Mouse (Mus musculus) kidney, postnatal 14 days (tissue): Measurements from ENCODE around the gene Helz2.

Source experiments
- DNase-seq: peaks from one replicate; pipeline ENCODE4 v3.0.0; 2022; ENCODE audit warnings: mixed read lengths

The Helz2 gene

DNA sequence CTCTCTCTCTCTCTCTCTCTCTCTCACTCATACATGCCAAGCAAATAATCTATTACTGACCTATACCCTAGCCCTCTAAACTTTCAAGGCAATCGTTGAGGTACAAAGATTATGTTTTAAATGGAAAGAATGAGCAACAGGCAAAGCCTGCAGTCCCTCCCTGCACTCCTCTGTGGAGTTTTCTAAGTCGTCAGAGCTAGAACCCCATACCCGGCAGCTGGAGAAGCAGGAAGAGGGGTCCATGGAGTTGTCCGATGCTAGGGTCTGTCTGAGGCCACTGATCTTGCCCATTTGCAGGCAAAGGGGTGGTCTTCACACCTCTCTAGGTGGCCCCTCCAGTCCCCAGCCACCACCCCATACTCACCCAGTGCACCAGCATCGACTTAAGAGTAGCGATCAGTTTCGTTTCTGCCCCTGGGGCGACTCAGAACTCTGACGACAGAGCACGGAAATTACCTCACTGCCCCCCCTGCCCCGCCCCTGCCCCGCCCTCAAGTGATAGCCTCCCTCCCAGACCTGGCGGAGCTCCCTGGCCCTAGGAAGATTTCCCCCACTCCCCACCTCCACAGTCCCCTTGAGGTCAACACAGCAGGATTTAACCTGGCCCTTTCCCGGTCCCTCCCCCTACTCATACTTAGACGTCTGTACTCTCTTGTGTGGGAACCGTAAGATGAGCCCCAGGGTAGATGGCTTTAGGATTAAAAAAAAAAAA lies at the start of gene Helz2:
Gene Helz2, minus strand, starts transcription at position 426 of the 712 bp plus-strand sequence.
- peak; percentile 71 for DNase-seq

GRCm38 (mm10) chr2:181290937-181291336 lies 49.1 kb upstream of the Helz2 start:
- DNase-seq, result no peak

DNA sequence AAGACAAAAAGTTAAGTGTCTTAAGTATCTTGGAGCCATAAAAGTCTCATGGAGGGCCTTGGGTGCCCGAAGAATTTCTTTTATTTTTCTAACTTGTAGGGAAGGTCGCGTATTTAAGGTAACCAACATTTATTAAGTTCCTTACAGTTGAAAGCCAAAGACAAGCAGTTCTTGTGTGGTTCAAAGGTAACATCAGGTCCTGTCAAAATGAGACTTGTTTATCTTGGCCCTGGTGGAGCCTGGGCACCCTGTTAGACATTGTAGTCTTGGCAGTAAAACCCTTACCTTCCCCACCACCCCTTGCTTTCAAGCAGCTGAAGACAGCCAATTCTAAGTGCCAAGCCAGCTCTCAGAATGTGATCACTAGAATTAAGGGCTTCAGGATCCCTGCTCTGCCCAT lies 46.9 kb upstream of the Helz2 start:
- DNase-seq, result peak; percentile 31

DNA sequence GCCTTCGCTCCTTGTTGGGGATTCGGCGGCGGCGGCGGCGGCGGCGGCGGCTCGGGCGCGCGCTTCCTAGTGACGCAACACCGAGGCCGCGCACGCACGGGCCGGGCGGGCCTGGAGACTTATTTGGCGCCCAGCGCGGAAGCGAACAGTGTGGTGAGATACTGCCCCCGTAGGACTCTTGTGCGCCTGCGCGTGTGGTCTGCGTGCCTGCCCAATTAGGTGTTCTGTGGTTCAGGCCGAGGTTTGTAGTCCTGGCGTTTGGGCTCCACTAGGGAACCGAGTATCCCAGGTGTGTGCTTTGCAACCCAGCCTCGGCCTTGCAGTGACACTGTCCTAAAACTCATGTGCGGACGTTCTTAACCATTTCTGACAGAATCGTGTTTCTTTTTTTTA lies 46.1 kb upstream of the Helz2 start, which contains the start of gene Gmeb2:
Gene Gmeb2, minus strand, starts transcription at position 78 of the 393 bp plus-strand sequence.
- DNase-seq, result peak; percentile 97

DNA sequence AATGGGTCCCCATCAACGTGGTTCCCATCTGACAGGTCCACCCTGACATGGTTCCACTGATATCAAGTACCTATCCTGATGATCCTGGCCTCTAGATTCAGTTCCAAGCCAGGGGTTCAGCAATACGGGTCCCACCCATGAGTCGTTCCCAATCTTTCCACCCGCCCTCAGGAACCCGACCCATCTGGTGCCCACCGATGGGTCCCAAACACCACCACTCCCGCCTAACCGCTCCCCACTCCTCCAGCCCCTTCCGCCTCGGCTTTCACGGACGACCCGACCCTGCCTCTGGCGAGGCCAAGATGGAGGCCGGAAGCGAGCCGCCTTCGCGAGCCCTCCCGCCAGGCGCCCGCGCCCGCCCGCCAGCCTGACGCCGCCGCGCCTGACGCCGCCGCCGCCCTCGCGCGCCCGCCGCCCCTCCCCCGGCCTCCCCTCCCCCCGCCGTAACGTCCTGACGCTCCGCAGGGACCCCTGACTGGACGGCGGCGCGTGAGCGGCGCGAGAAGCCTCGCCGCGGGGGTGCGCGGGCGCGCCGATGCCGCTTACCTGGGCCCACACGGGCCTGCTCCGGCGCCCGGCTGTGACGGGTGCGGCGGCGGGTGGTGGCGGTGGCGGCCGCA lies 45.6 kb upstream of the Helz2 start:
- DNase-seq, result peak; percentile 92

GRCm38 (mm10) chr2:181286629-181287337 lies 45.0 kb upstream of the Helz2 start:
- DNase-seq, result no peak

- no peak for DNase-seq
Observed at GRCm38 (mm10) chr2:181279968-181280367, 38.1 kb upstream of the Helz2 start.

DNA sequence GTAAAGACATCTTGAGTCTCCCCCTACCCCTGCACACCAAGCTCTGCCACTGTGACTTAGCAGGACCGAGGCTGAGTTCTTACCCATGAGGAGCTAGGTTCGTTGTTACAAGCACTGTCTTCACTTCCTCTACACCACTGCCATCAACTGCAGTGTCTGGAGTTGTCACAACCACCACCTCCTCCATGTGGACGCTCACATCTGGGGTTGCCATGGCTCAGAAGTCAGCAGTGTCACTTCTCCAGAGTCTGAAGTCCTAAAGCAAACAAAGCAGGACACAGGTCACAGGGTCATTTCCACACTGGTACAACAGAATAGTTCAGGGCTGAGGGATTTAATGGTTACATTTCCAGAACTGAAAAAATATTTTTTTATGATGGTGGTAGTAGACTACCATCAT lies 36.0 kb upstream of the Helz2 start:
- DNase-seq, result no peak

- DNase-seq, result peak; percentile 71
Observed at GRCm38 (mm10) chr2:181276766-181277165, 34.9 kb upstream of the Helz2 start.

DNA sequence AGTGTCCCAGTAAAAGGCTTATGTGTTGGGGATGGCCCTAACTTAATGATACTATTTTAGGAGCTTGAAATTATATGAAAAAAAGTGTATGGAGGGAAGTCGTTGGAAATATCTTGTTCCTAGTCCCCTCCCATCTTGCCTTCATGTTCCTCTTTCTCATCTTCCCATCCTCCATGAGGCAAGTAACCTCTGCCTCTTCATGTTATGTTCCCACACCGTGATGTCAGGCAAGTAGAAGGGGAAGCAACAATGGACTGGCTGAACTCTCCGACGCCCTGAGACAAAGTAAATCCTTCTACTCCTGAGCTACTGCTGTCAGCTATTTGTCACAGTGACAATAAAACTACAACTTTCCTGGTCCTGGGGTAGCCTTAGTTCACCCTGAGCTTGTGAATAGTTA lies 32.8 kb upstream of the Helz2 start:
- DNase-seq, result no peak

DNA sequence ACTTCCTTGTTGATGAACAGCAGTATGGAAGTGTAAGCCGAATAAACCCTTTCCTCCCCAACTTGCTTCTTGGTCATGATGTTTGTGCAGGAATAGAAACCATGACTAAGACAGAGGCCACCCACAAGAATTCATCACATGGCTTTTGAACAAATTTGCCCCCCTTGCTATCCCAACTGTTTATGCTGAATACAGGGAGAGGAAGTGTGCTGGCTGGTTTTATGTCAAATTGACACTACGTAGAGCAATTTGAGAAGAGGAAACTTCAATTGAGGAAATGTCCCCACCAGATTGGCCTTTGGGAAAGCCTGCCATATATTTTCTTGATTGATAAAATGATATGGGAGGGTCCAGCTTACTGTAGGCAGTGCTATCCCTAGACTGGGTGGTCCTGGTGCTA lies 32.0 kb upstream of the Helz2 start:
- no peak for DNase-seq

- peak; percentile 22 for DNase-seq
Observed at GRCm38 (mm10) chr2:181272092-181272491, 30.3 kb upstream of the Helz2 start.

- DNase-seq, result no peak
Observed at GRCm38 (mm10) chr2:181266839-181267238, 25.0 kb upstream of the Helz2 start.

DNA sequence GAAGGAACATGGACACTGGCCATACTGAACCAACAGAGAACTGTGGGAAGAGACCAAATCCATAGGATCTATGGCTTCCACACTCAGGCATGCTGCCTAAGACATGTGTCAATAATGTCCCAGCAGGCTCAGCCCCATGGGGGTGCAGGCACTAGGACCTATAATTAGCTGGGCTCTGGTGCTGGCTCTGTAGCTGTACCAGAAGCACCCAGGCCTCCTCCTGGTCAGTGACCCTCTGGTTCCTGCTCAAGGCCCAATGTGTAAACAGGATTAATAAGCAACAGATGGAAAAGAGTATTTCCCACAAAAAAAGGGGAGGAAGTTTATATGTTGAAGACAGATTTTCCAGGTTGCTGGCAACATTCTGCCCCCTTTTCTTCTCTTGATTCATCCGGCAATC lies 11.4 kb upstream of the Helz2 start:
- no peak for DNase-seq

DNA sequence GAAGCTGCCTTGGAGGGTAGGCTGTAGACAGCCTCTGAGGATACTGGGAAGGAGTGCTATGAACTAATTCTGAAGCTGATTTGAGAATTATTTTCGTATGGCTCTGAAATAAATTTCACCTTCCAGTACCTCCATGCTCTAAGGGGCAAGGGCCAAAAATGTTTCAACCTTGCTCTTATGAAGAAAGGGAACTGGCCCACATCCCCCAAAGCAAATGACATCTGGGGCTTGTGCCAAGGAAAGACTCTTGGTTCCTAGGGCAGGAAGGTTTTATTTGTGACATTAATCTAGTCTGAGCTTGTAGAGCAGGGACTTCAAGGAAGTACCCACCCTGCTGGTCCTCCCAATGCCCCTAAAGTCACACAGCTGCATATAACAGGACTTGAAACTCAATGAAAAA lies 10.0 kb upstream of the Helz2 start:
- no peak for DNase-seq

DNA sequence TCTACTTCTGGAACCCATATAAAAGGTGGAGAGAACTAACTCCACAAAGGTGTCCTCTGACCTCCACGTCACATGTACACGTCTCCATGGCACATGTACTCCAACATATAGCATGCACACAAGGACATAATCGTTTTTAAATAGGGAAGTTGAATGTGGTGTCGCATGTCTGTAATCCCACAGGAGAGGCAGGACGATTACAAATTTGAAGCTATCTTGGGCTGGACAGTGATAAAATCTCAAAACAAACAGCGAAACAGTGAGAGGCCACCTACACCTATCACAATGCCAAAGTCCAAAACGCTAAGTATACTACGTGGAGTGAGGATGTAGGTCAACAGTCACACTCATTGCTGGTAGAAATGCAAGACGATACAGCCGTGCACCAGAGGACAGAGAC lies 7.4 kb upstream of the Helz2 start:
- DNase-seq, result no peak

- DNase-seq, result no peak
Observed at GRCm38 (mm10) chr2:181245031-181245430, 3.2 kb upstream of the Helz2 start.

- DNase-seq, result peak; percentile 36
Observed at GRCm38 (mm10) chr2:181243706-181244394, 2.0 kb upstream of the Helz2 start.

DNA sequence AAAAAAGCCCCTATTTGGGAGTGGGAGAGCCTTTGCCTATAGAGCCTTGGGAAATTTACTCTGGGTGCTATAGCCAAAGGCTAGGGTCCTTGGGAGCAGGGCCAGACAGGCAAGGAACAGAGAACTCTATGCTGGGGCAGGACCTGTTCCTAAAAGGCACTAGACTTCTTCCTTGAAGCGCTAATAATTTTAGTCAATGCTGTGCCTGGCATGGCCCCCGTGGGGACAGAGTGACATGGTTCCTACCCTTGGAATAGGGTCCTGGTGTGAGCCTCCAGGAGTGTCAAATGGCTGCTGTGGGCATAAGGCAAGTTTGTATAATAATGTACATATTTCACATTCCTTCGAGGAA lies 463 bp upstream of the Helz2 start:
- DNase-seq, result no peak

DNA sequence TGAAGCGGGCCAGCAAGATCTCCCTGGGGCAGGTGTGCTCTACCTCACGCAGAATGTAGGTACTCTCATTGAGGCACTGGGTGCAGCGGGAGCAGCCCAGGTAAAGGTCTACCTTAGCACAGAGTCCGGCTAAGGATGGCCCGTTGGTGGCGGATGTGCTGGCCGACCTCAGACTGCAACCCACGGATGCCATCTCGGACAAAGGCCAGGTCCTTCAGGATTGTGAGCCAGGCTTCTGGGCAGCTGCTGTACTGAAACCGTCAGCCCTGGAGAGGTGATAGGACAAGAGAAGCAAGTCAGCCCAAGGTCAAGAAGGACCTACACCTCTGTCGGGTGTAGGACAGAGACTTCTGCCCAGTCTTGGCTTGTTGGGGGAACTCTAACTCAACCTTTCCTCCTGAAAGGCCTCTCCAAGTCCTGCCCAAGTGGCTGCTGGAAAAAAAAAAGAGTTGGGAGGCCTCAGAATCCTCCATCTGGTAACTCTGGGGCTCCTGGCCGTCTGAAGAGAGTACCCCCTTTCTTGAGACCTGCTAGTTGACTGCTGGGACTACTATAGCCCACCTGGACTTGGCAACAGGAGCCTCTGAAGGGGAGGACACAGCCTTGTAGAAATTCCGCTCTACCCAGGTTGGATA lies 904 bp downstream of the Helz2 start:
- no peak for DNase-seq

GRCm38 (mm10) chr2:181239261-181239660 lies 2.6 kb downstream of the Helz2 start:
- no peak for DNase-seq

DNA sequence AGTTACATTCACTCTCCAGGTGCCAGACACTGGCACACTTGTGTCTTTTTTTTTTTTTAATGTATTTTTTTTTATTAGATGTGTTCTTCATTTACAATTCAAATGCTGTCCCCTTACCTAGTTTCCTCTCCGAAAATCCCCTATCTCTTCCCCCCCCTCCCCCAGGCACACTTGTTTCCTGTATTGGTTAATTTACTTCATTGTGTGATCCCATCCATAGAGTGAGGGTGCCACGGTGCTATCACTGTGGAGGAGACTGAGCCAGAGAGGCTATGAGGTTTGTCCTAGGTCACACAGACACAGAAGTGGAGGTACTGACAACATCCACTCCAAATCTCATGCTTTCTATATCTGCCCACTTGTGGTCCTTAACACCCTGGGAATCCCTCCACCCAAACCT lies 3.0 kb downstream of the Helz2 start:
- DNase-seq, result no peak

DNA sequence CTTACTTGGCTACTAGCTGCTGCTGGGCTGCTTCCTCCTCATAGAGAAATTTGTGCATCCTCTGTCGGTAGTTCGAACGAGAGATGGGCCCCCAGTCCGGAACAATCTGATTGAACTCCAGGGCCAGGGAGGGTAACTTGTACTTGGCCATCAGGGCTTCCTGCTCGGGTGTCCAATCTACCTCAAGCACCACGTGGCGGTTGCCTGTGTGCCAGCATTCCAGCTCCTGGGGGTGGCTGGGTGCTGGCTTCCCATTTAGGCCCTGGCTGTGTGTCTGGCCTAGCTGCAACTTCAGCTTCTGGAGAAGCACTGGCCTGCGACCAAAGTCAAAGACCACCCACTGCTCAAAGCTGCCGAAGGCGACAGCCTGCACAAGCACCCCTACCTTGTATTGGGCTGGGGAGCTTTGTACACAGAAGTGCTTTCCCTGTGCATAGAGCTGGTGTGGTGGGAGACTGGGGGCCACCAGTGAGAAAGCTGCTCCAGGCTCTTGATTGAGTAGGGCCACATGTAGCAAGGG lies 3.7 kb downstream of the Helz2 start:
- no peak for DNase-seq
